Mouse (Mus musculus) forebrain, embryonic 16.5 days (tissue): ENCODE measurements around the gene Atg4c. TPM values are rescaled to one million over a fixed set of nuclear protein-coding genes. Genes with fewer than 3 reads are reported as not detected.

Experiments
- ATAC-seq: fragments of 200-750 bp; cut with Nextera tagmentation; 2 replicates; pipeline ENCODE4 v1.8.0; 2017; ENCODE audit warnings: mild to moderate bottlenecking, moderate library complexity
- H3K27ac ChIP-seq: fragments of 300-500 bp; sonication (generic); 2 replicates; pipeline ENCODE4 v1.5.1; 2014; ENCODE audit warnings: low read length, control low read depth
- H3K27me3 ChIP-seq: fragments of 300-500 bp; sonication (generic); replicated peaks from 2 replicates; pipeline ENCODE4 v1.6.1; 2014; ENCODE audit warnings: low read length; ENCODE audit not compliant: control insufficient read depth, insufficient read depth
- H3K36me3 ChIP-seq: fragments of 300-500 bp; sonication (generic); 2 replicates; pipeline ENCODE4 v1.6.1; 2014; ENCODE audit not compliant: control insufficient read depth, insufficient read depth
- H3K4me1 ChIP-seq: fragments of 300-500 bp; sonication (generic); replicated peaks from 2 replicates; pipeline ENCODE4 v1.6.1; 2014; ENCODE audit warnings: low read length; ENCODE audit not compliant: control insufficient read depth, insufficient read depth
- H3K4me2 ChIP-seq: fragments of 300-500 bp; sonication (generic); 2 replicates; pipeline ENCODE4 v1.6.1; 2014; ENCODE audit warnings: mild to moderate bottlenecking, low read length, control low read depth
- H3K4me3 ChIP-seq: fragments of 300-500 bp; sonication (generic); replicated peaks from 2 replicates; pipeline ENCODE4 v1.5.1; 2014; ENCODE audit warnings: mild to moderate bottlenecking, low read length, control low read depth
- H3K9ac ChIP-seq: fragments of 300-500 bp; sonication (generic); replicated peaks from 2 replicates; pipeline ENCODE4 v1.6.1; 2014; ENCODE audit warnings: low read depth, low read length, control low read depth
- H3K9me3 ChIP-seq: fragments of 300-500 bp; sonication (generic); 2 replicates; pipeline ENCODE4 v1.6.1; 2016; ENCODE audit warnings: low read length; ENCODE audit not compliant: control insufficient read depth
- WGBS: fragments of 180-500 bp; shearing (Covaris S2); extraction: QIAGEN DNeasy Blood & Tissue Kit; methylation state at CpG from one replicate; pipeline ENCODE4 v1.1.7; 2014; 5-methylcytosine and 5-hydroxymethylcytosine counted together
- polyA plus RNA-seq: library from polyadenylated mRNA; unstranded; fragments of >200 nt; fragmentation: Nextera tagmentation; extraction: Ambion mirVana; gene quantifications from 2 replicates; pipeline ENCODE4 v1.2.1, GENCODE M21; 2015

The Atg4c gene
- polyA plus RNA-seq, 1 experiment from 2014 or later = 22.0 TPM

DNA sequence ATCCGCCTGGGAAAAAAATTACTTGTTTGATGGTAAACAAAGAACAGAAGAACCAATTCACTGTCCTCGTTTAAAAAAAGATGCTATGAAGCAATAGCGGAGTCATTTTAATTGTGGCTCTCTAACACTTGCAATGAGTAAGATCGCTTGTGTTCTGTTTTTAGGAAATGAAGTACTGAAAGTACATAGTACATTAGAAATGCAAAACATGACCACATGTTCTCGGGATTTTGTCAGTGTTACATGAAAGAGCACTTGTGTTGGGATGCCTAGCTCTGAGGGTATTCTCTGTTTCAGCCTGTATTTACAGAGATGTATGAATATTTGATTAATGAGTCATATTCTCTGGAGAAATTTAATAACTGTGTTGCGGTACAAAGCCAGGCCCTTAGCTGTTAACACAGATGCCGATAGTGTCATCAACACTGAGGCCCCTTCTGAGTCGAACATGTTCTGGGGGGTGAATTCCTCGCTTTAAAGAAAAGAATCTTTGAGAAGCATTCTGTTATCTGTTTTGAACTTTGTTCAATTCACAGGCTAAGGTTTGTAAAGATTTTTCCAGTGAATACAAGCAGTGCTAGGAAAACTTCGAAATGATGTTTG, 73.2 kb downstream of the Atg4c start:
- Histone ChIP-seq H3K9ac (no peak overlapping the region), H3K27ac (no peak overlapping the region), H3K4me1 (no peaks in the 10 kb centered on the region), H3K9me3 (0 out of 2 replicates have a peak, but pooled peaks cover 3% of the 10 kb centered on the region), H3K4me3 (no peak overlapping the region), H3K36me3 (no peaks in the 10 kb centered on the region; the same call in 1 of the 2 replicates), H3K27me3 (no peaks in the 10 kb centered on the region), H3K4me2 (no peak overlapping the region)
- no peak for ATAC-seq
- 61% methylated on average over 10 of the region's 10 CpGs for WGBS

DNA sequence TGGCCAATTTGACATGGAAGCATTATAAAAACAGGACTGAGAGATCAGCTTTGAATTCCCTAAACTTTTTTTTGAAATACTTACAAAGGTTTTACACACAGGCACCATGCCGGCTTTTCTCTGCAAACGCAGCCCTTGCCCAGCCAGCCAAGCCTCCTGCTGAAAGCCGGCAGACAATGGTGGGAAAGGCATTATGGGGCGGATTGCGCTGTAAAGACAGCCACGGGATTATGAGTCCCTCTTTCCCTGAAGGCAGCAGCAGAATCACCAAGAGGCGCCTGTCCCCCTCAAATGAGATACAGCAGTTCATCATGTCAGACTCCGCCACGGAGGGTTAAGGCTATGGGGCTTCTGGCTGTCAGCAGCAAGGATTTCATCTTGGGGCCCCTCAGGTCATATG, 79.1 kb downstream of the Atg4c start:
- Histone ChIP-seq H3K4me1 (peaks cover 16% of the 10 kb centered on the region), H3K27me3 (no peaks in the 10 kb centered on the region), H3K9me3 (0 out of 2 replicates have a peak, but pooled peaks cover 3% of the 10 kb centered on the region), H3K9ac (peak overlapping the region; percentile 31), H3K4me2 (peak overlapping the region; percentile 35), H3K27ac (peak overlapping the region; percentile 35; the same call in 1 of the 2 replicates), H3K4me3 (no peak overlapping the region; the same call in 1 of the 2 replicates), H3K36me3 (no peaks in the 10 kb centered on the region; the same call in 1 of the 2 replicates)
- 5% methylated on average over 9 of the region's 9 CpGs for WGBS
- ATAC-seq = peak; percentile 56

DNA sequence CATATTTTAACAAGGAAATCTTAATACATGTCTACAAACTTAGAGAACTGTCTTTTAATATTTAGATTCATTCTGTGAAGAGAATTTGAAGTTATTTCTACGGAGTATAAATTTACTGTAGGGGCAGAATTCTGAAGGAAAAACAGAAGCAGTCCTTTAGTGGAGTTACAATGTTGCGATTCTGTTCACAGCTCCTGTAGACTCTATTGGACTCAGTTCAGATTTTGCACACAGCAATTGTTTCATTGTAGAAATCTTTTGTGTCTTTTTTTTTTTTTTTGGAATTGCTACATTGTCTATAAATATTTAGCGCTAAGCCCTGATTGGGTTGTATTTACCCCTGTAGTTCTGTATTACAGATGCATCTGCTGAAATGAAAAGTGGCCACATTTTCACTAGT, 79.7 kb downstream of the Atg4c start:
- 0 out of 2 replicates have a peak, but pooled peaks have one; percentile 19 for ATAC-seq
- 31% methylated on average over 3 of the region's 3 CpGs for WGBS
- Histone ChIP-seq H3K4me1 (peaks cover 16% of the 10 kb centered on the region), H3K9me3 (0 out of 2 replicates have a peak, but pooled peaks cover 3% of the 10 kb centered on the region), H3K27me3 (no peaks in the 10 kb centered on the region), H3K4me3 (no peak overlapping the region), H3K9ac (no peak overlapping the region), H3K4me2 (no peak overlapping the region), H3K36me3 (no peaks in the 10 kb centered on the region; the same call in 1 of the 2 replicates), H3K27ac (no peak overlapping the region)

DNA sequence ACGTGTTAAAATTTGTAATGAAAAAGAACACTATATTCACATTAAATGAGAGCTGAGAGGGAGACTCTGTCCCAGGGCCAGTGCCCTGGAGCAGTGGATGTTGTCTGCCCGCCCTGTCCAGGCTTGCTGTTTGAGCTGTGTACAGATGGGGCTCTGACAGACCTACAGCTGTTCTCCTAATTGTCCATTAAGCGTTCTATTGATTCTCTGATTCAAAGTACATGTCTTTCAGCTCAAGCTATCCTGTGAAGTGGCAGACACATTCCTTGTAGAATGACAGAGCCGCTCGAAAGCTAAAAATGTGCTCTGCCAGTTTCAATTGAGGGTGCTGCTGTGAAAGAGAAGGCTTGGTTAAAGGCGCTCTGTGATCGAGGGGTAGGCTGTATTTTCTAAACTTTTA, 80.2 kb downstream of the Atg4c start:
- H3K9ac ChIP-seq = 0 out of 2 replicates have a peak overlapping the region, but pooled peaks have one; percentile 9
- peaks cover 16% of the 10 kb centered on the region for H3K4me1 ChIP-seq
- no peak overlapping the region for H3K4me2 ChIP-seq
- no peaks in the 10 kb centered on the region for H3K27me3 ChIP-seq
- peak overlapping the region; percentile 18; the same call in 1 of the 2 replicates for H3K27ac ChIP-seq
- ATAC-seq = peak; percentile 85
- no peaks in the 10 kb centered on the region; the same call in 1 of the 2 replicates for H3K36me3 ChIP-seq
- WGBS = 12% methylated on average over 7 of the region's 7 CpGs
- no peak overlapping the region for H3K4me3 ChIP-seq
- 0 out of 2 replicates have a peak, but pooled peaks cover 3% of the 10 kb centered on the region for H3K9me3 ChIP-seq

DNA sequence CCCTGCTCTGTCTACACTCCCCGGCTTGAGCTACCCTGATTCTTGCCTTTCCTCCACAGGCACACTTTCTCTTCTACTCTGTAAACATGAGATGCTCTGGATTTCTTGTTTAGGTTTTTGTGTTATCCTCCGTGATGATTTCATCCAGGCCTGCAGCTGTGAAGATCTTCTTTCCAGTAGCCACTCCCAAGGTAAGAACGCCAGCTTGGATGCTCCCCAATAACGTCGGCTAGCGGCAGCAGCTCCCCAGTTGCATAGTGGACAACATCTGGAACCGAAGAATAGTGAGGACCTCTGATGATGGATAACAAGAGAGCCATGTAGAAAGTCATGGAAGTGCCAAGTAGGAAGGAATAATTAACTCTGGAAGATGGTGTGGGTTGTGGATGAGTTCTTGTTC, 85.1 kb downstream of the Atg4c start:
- 94% methylated on average over 7 of the region's 7 CpGs for WGBS
- no peaks in the 10 kb centered on the region for H3K36me3 ChIP-seq
- H3K9me3 ChIP-seq = no peaks in the 10 kb centered on the region
- no peak for ATAC-seq
- H3K27ac ChIP-seq = no peak overlapping the region
- no peaks in the 10 kb centered on the region for H3K27me3 ChIP-seq
- no peak overlapping the region for H3K9ac ChIP-seq
- no peak overlapping the region for H3K4me3 ChIP-seq
- no peak overlapping the region for H3K4me2 ChIP-seq
- H3K4me1 ChIP-seq = peaks cover 8% of the 10 kb centered on the region

DNA sequence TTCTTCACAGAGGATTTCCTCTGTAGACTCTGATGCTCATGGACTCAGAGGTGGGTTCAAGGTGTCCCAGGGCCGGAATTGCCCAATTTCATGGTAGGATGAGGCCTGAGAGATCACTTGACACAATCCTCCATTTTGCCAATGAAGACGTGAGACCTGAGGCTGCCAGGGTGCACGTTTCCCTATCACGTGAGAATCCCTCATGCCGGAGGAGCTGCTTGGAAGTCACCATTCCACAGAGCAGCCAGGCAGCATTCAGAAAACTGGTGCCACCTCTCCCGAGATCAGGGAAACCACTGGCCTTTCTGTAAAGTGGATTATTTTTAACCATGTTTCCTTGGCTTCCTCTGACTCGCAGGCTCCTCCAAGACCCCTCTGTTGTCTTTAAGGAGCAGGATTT, 88.0 kb downstream of the Atg4c start:
- H3K27me3 ChIP-seq = no peaks in the 10 kb centered on the region
- WGBS = 85% methylated on average over 7 of the region's 7 CpGs
- no peak for ATAC-seq
- no peak overlapping the region for H3K27ac ChIP-seq
- H3K9me3 ChIP-seq = no peaks in the 10 kb centered on the region
- H3K36me3 ChIP-seq = no peaks in the 10 kb centered on the region
- H3K4me3 ChIP-seq = no peak overlapping the region
- no peak overlapping the region for H3K4me2 ChIP-seq
- no peak overlapping the region for H3K9ac ChIP-seq
- no peaks in the 10 kb centered on the region for H3K4me1 ChIP-seq

DNA sequence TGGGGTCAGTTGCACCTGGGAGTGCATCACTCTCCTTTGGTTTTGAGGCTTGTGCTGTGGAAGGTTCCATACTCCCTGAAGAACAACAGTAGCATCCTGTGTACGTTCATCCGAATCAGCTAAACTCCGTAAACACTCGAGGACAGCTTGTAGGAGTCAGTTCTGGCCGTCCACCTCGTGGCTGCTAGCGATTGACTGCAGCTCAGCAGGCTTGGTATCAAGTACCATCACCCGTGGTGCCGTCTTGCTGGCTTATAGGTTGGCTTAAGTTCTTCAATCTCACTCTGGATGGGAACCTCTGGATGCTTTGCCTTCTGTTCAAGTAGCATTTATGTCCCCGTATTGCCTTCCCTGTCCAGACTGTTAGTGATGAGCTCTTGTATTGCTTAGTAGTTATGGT, 95.6 kb downstream of the Atg4c start:
- 91% methylated on average over 10 of the region's 10 CpGs for WGBS
- Histone ChIP-seq H3K4me1 (no peaks in the 10 kb centered on the region), H3K4me2 (no peak overlapping the region), H3K4me3 (no peak overlapping the region), H3K9me3 (no peaks in the 10 kb centered on the region), H3K9ac (no peak overlapping the region), H3K27me3 (no peaks in the 10 kb centered on the region), H3K36me3 (no peaks in the 10 kb centered on the region), H3K27ac (no peak overlapping the region)
- ATAC-seq = no peak

DNA sequence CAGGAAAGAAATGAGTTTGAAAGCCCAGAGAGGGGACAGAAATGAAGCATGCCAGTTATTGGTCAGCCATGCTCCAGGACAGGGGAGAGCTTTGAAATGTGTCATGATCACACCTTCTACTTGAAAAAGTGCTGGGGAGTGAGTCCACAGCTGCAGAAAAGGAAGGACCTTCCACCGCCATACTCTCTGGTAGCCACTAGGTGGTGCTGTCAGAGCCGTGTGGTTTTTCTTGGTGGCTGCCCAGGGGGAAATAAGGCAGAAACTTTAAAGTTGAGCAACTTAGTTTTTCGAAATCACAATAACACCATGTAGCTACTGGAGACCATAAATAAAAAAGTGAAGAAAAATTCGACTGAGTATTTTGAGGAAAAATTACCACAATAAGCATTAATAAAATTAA, 104.9 kb downstream of the Atg4c start:
- Histone ChIP-seq H3K27me3 (no peaks in the 10 kb centered on the region), H3K4me1 (no peaks in the 10 kb centered on the region), H3K27ac (no peak overlapping the region), H3K4me3 (no peak overlapping the region), H3K36me3 (no peaks in the 10 kb centered on the region), H3K9me3 (peaks cover 7% of the 10 kb centered on the region), H3K9ac (no peak overlapping the region), H3K4me2 (no peak overlapping the region)
- 17% methylated on average over 4 of the region's 4 CpGs for WGBS
- peak; percentile 11; the same call in 1 of the 2 replicates for ATAC-seq

DNA sequence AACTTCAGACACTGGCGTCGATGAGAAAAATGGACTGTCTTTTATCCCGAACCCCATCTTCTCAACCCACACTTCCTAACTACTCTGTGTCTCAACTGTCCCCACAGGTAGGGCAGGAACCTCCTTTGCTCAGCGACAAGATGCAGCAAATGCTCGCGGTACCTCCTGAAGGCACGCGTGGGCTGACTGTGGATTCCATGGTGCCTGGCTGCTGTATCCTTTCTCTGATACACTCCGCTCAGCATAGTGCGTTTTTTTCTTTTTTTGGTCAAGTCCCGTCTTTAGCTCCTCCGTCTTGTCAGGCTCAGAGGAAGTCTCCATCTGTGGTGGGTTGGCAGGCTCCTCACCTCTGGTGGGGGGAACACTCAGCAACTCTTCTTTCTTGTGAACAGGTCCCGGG, 111.1 kb downstream of the Atg4c start:
- Histone ChIP-seq H3K27me3 (no peaks in the 10 kb centered on the region), H3K4me3 (no peak overlapping the region), H3K36me3 (no peaks in the 10 kb centered on the region), H3K27ac (no peak overlapping the region), H3K9ac (no peak overlapping the region), H3K4me1 (no peaks in the 10 kb centered on the region), H3K4me2 (no peak overlapping the region), H3K9me3 (peaks cover 7% of the 10 kb centered on the region)
- 94% methylated on average over 13 of the region's 13 CpGs for WGBS
- ATAC-seq = no peak
